Mouse (Mus musculus): ENCODE data around the gene Arhgap28.

DNA sequence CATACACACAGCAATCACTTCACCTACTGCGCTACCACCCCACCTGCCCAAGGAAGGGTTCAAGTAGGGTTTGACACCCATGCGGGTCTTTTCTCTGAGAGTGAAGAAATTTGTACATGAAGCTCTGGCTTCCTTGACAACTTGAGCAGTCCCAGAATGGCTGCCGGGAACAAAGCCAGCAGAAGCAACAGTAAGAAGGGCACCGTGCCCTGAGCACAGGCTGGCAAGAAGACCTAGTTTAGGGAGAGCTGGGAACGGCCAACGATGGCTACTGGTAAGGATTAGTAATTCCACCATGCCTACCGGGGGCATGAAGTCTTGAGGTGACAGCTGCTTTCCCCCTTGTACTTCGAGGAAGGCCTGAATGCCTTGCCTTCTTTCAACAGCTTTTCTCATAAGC is 41.9 kb downstream of the Arhgap28 start:
- TF ChIP-seq CTCF (IDR thresholded peaks at IDR 0.05; ENCODE audit: borderline replicate concordance, control insufficient read depth, extremely low read depth, insufficient read depth, low read length, poor library complexity) (no peak), POLR2A (IDR thresholded peaks at IDR 0.05; ENCODE audit: control insufficient read depth, extremely low read depth, insufficient read depth, low read length, poor library complexity) (no peak)

Data from thymus, adult 2 months (tissue).